Mouse (Mus musculus): ENCODE measurements around the gene Aacs.
A peak's percentile ranks its signal among the peaks of the same experiment; 100 is the strongest.
"Not testable (repeated sequence)": the region's sequence is repeated elsewhere in the genome, so short reads cannot be mapped to it uniquely, and the experiment has no call there.

Gene Aacs

GRCm38 (mm10) chr5:125466483-125466882, 9.1 kb upstream of the Aacs start:
- DNase-seq = no peak

- DNase-seq = no peak
Observed at GRCm38 (mm10) chr5:125467261-125467660, 8.4 kb upstream of the Aacs start.

GRCm38 (mm10) chr5:125470713-125471112, 4.9 kb upstream of the Aacs start:
- DNase-seq = no peak

GRCm38 (mm10) chr5:125472796-125473475, 2.7 kb upstream of the Aacs start:
- no peak for DNase-seq

DNA sequence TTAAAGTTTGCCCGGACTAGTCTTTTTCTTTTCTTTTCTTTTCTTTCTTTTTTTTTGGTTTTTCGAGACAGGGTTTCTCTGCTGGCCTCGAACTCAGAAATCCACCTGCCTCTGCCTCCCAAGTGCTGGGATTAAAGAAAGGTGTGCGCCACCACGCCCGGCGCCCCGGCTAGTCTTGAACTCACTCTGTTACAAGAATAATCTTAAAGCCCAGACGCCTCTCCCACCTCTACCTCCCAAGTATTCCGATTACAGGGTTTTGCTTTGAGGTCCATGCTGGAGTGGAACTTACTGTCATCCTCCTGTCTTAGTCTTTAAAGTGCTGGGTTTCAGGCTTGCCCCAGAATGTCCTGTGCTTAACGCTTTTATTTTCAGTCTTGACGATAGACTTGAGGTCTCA, 584 bp upstream of the Aacs start:
- DNase-seq = no peak

GRCm38 (mm10) chr5:125476286-125476625, 642 bp downstream of the Aacs start:
- DNase-seq = peak in 1 of 2 experiments; percentile 19

- no peak for DNase-seq
Observed at GRCm38 (mm10) chr5:125476799-125477198, 1.2 kb downstream of the Aacs start.

DNA sequence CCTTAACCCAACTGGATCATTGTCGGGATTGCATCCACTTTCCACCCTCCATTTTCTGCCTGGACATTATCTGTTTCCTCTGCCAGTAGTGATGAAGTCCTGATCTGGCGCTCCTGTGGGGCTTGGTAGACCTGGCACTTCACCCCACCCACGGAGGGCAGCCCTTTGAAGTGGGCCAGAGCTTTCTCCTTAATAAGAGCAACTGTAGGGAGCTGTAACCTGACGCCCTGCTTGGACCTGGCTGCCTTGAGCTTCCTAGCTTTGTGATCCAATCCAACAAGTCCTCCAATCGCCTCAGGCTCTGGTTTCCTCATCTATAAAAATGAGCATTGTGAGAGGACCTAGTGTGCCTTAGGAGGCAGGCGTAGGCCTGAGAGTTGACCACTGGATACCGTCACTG, 1.9 kb downstream of the Aacs start:
- no peak for DNase-seq

GRCm38 (mm10) chr5:125478037-125478436, 2.4 kb downstream of the Aacs start:
- no peak for DNase-seq

GRCm38 (mm10) chr5:125479376-125479775, 3.8 kb downstream of the Aacs start:
- no peak for DNase-seq

- DNase-seq = no peak
Observed at GRCm38 (mm10) chr5:125480434-125481231, 5.0 kb downstream of the Aacs start.

DNA sequence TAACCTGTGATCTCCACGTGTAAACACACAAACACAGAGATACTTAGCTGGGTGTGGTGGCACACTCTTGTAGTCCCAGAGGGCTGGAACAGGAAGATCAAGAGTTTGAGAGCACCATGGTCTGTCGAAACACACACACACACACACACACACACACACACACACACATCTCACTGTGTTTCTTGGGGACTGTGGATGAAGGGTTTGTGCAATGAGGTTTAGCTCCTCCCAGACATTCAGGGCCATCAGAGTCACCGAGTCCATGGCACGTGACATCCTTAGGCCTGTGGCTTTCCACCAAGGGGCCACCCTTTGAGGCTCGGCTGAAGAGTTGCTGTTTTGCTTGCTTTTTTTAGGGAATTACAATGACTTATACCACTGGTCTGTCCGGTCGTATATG, 6.9 kb downstream of the Aacs start:
- DNase-seq = no peak

DNA sequence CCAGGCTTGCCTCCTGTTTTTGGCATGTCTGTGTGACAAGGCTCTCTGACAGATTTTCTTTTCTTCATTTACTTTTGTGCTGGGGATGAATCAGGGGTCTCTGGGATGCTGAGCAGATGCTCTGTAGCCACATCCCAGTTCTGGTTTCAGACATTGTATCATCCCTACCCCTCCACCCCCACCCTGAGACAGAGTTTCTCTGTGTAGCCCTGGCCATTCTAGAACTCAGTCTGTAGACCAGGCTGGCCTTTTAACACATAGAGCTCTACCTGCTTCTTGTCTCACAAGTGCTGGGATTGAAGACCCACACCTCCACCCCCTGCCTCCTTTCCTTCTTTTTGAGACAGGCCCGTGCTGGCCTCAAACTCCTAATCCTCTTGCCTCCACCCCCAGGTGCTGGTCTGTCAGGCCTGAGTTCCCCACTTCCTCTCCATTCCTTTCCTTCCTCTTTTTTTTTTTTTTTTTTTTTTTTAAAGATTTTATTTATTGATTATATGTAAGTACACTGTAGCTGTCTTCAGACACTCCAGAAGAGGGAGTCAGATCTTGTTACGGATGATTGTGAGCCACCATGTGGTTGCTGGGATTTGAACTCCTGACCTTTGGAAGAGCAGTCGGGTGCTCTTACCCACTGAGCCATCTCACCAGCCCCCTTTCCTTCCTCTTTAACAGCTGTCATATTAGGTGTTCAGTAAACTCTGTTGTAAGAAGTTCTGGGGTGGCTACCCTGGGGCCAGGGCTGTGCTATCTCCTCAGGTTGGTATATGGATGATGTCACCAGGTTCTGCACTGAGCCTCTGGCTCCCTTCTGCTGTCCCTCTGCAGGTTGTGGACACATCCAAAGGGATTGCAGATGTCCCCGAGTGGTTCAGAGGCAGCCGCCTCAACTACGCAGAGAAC, 8.3 kb downstream of the Aacs start:
- DNase-seq = no peak

DNA sequence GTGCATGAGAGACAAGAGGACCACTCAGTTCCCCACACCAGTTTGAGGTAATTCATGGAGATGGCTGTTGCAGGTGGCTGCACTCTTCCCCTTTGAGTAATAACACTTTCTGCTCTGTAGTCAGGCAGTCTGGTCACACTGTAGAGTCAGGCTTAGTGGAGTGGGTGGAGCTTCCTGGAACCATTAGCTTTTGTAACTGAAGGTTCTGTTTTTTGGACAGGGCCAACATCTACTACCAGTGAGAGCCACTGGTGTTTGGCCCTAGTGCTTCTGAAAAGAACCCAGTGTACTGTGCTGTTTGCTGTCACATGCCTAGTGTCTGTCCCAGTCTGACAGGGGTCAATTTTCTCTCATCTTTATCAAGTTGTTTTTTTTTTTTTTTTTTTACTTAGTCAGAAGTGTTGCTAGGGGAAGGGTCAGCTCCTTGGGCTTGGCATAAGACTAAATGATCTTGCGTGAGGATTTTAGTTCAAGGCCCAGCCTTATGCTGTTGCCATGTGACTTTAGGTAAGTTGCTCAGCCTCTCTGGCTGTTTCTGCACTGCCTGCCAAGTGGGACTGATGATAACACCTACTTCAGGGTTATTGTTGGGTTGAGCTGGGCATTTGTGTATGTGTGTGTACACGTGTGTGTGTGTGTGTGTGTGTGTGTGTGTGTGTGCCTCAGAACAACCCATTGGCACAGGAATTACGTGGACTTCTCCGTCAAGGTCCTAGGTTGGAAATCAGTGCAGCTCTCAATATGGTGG, 9.6 kb downstream of the Aacs start:
- DNase-seq = no peak

DNA sequence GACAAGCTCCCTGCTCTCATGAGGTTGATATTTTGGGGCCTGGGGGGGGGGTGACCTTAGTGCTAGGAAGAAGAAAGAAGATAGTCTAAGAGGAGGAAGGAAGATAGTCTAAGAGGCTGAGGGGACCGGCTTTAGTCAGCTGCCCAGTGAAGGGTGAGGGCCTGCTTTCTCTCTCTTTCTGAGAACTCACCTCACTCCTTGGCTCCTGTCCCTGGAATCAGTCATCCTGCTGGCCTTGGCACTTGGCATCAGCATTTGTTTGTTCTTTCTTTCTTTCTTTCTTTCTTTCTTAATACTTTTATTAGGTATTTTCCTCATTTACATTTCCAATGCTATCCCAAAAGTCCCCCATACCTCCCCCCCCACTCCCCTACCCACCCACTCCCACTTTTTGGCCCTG, 10.5 kb downstream of the Aacs start:
- DNase-seq = no peak

- no peak for DNase-seq
Observed at GRCm38 (mm10) chr5:125487375-125488115, 11.9 kb downstream of the Aacs start.

DNA sequence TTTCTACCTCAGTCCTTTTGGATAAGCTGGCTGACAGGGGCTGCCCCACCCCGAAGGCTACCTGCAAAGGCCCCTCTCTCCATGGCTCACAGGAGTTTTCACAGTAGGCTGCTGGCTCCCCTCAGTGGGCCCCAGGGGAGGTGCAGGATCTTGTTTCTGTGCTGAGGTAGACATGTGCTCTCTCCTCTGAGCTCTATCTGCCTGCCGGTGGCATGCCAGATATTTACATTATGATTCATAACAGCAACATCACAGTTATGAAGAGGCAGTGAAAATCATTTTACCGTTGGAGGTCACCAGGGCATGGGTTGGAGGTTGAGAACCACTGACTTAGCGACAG, 12.5 kb downstream of the Aacs start:
- DNase-seq = no peak

- DNase-seq = not testable (repeated sequence)
Observed at GRCm38 (mm10) chr5:125488953-125489352, 13.3 kb downstream of the Aacs start.

DNA sequence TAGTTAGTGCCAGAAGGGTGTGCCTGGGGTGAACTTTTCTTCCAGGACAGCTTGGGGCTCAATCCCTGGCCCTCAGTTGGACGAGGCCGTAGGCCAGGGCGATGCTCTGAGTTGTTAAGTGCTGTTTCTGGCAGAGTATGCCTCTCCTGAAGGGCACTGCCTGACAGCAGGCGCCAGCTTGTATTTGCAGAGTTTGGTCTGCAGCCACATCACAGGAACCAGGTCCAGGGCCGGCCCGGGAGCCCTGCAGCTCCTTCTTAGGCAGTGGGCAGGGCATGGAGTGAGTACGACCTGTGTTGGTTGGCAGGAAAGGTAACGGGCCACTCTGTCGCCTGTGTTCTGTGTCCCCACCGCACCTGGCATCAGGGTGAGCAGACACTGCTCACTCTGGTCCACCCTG, 15.5 kb downstream of the Aacs start:
- DNase-seq = no peak

- no peak for DNase-seq
Observed at GRCm38 (mm10) chr5:125492379-125493092, 16.9 kb downstream of the Aacs start.

DNA sequence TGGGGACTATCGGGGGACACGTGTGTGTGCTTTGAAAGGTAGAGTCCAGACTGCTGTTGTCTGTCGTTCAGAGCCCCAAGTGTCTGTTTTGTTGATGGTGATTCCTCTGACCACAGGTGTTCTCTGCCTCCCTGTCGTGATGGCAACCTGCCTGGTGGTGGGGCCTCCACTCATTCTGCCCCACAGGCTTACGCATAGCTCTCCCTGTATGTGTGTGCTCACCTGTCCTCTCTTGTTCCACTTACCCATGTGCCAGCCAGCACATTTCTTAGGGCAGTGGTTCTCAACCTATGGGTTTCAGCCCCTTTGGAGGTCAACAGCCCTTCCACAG, 17.4 kb downstream of the Aacs start:
- DNase-seq = no peak

- no peak for DNase-seq
Observed at GRCm38 (mm10) chr5:125495655-125496054, 20.0 kb downstream of the Aacs start.

All from thymus, adult 18-20 months (tissue).